Mouse (Mus musculus) kidney, embryonic 15.5 days (tissue): ENCODE results near the gene Akt1. TPM values are rescaled to one million over a fixed set of nuclear protein-coding genes. Genes with fewer than 3 reads are reported as not detected.

Source experiments
- ATAC-seq: fragments of 200-750 bp; cut with Nextera tagmentation; replicated peaks from 2 replicates; pipeline ENCODE4 v1.8.0; 2017; ENCODE audit warnings: moderate TSS enrichment; ENCODE audit not compliant: low FRiP score
- H3K27ac ChIP-seq: fragments of 300-500 bp; sonication (generic); 2 replicates; pipeline ENCODE4 v1.5.1; 2015; ENCODE audit warnings: mild to moderate bottlenecking, inconsistent platforms
- H3K27me3 ChIP-seq: fragments of 300-500 bp; sonication (generic); 2 replicates; pipeline ENCODE4 v1.6.1; 2015; ENCODE audit warnings: inconsistent platforms
- H3K36me3 ChIP-seq: fragments of 300-500 bp; sonication (generic); 2 replicates; pipeline ENCODE4 v1.6.1; 2015; ENCODE audit warnings: inconsistent platforms
- H3K4me1 ChIP-seq: fragments of 300-500 bp; sonication (generic); 2 replicates; pipeline ENCODE4 v1.6.1; 2015; ENCODE audit warnings: inconsistent platforms
- H3K4me2 ChIP-seq: fragments of 300-500 bp; sonication (generic); 2 replicates; pipeline ENCODE4 v1.6.1; 2015; ENCODE audit warnings: moderate library complexity, mild to moderate bottlenecking, inconsistent platforms
- H3K4me3 ChIP-seq: fragments of 300-500 bp; sonication (generic); replicated peaks from 2 replicates; pipeline ENCODE4 v1.5.1; 2015; ENCODE audit warnings: mild to moderate bottlenecking, inconsistent platforms
- H3K9ac ChIP-seq: fragments of 300-500 bp; sonication (generic); 2 replicates; pipeline ENCODE4 v1.6.1; 2015; ENCODE audit warnings: mild to moderate bottlenecking, inconsistent platforms
- H3K9me3 ChIP-seq: fragments of 300-500 bp; sonication (generic); replicated peaks from 2 replicates; pipeline ENCODE4 v1.6.1; 2016; ENCODE audit warnings: inconsistent platforms
- WGBS: fragments of 180-500 bp; shearing (Covaris S2); methylation state at CpG from one replicate; pipeline ENCODE4 v1.1.7; 2015; ENCODE audit warnings: mixed read lengths; 5-methylcytosine and 5-hydroxymethylcytosine counted together
- polyA plus RNA-seq: library from polyadenylated mRNA; unstranded; fragments of >200 nt; fragmentation: Nextera tagmentation; extraction: Ambion mirVana; gene quantifications from 2 replicates; pipeline ENCODE4 v1.2.1, GENCODE M21; 2015

Gene Akt1
- polyA plus RNA-seq, 1 experiment from 2014 or later = 53.7 TPM

GRCm38 (mm10) chr12:112632084-112632777, 42.5 kb downstream of the Akt1 start:
- H3K4me3 ChIP-seq = no peak overlapping the region
- H3K36me3 ChIP-seq = no peaks in the 10 kb centered on the region
- WGBS = 62% methylated on average over 11 of the region's 11 CpGs
- H3K27ac ChIP-seq = peak overlapping the region; percentile 29
- no peaks in the 10 kb centered on the region for H3K9me3 ChIP-seq
- peaks cover 41% of the 10 kb centered on the region for H3K4me1 ChIP-seq
- H3K9ac ChIP-seq = no peak overlapping the region
- no peak overlapping the region for H3K4me2 ChIP-seq
- no peak for ATAC-seq
- H3K27me3 ChIP-seq = no peaks in the 10 kb centered on the region

DNA sequence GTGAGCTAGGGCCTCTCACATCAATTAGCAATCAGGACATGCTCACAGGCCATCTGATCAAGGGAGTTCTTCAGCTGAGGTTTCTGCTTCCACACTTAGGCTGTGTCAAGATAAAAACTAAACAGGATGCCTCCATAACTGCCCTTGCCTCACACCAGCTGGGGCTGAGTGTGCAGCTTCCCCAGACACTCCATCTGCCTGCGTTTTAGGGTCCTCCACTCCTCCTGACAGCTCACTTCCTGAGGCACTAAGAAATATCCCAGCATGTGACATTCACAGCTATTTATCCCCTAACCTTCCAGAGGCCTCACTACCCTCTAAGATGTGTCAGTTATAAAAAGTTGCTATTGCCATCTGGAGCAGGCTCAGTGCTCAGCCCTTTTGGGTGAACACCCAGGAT, 43.2 kb downstream of the Akt1 start:
- 24% methylated on average over 1 of the region's 1 CpGs for WGBS
- no peak overlapping the region for H3K4me2 ChIP-seq

GRCm38 (mm10) chr12:112630796-112631195, 43.9 kb downstream of the Akt1 start:
- WGBS = 68% methylated on average over 5 of the region's 5 CpGs
- no peak for ATAC-seq
- no peak overlapping the region for H3K4me2 ChIP-seq

More for the DNA sequence above, 43.2 kb downstream of the Akt1 start:
- ATAC-seq = no peak
- Histone ChIP-seq H3K27me3 (no peaks in the 10 kb centered on the region), H3K4me3 (no peak overlapping the region), H3K36me3 (no peaks in the 10 kb centered on the region), H3K4me1 (peaks cover 41% of the 10 kb centered on the region), H3K9me3 (no peaks in the 10 kb centered on the region), H3K9ac (no peak overlapping the region), H3K27ac (peak overlapping the region; percentile 29; the same call in 1 of the 2 replicates)

DNA sequence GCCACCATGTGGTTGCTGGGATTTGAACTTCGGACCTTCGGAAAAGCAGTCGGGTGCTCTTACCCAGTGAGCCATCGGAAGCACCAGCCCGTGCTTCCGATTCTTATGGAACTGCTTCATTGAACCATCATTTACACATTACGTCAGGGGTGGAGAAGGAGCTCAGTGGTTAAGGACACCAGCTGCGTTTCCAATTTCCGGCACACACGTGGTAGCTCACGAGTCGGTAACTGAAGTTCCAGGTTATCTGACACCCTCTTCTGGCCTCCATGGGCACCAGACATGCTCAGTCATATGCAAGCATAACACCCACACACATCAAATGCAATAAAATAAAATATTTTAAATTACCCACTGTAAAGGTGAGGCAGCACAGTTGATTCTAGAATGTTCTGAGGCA, 44.7 kb downstream of the Akt1 start:
- Histone ChIP-seq H3K27ac (no peak overlapping the region), H3K4me1 (peaks cover 41% of the 10 kb centered on the region), H3K4me2 (no peak overlapping the region), H3K9me3 (no peaks in the 10 kb centered on the region), H3K4me3 (no peak overlapping the region), H3K27me3 (no peaks in the 10 kb centered on the region), H3K9ac (no peak overlapping the region), H3K36me3 (no peaks in the 10 kb centered on the region)
- WGBS = 88% methylated on average over 12 of the region's 12 CpGs
- no peak for ATAC-seq

More at GRCm38 (mm10) chr12:112630796-112631195, 43.9 kb downstream of the Akt1 start:
- H3K9ac ChIP-seq = no peak overlapping the region
- peaks cover 41% of the 10 kb centered on the region for H3K4me1 ChIP-seq
- no peaks in the 10 kb centered on the region for H3K36me3 ChIP-seq
- no peak overlapping the region for H3K27ac ChIP-seq
- H3K9me3 ChIP-seq = no peaks in the 10 kb centered on the region
- no peaks in the 10 kb centered on the region for H3K27me3 ChIP-seq
- H3K4me3 ChIP-seq = no peak overlapping the region

DNA sequence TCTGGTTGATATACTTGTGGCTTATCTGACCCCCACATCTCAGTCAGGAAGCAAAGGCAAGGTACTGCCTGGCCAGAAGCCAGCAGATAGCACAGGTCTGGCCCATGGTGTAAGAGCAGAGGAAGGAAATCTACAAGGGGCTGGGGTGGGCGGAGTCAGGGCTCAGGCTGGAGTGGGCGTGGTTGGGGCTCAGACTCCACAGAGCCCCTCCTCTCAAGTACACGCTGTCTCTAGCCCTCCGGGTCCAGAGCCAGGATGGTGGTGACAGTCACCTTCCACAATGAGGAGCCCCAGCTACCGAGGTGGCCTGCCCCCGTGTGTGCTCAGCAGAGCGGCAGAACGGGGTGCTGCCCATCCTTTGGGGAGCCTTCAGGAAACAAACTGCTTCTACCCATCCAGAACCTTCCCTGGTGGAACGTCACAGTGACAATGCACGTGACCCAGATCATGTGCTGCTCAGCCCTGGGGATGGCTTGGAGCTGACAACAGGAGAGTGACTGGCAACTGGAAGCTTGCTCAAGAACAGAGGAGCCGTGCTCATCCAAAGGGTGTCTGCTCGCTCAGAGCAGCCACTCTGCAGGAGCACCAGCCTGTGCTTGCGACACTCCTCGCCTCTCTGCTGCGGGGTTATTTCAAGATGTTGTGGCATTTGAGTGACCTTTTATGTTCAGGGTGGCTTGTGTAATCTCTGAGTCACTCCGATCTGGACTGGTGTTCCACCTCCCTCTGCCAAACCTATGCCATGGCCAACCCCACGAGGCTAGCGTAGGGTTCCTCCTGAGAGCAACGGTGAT, 45.6 kb downstream of the Akt1 start:
- Histone ChIP-seq H3K4me3 (peak overlapping the region; percentile 35), H3K27ac (peak overlapping the region; percentile 56; the same call in 1 of the 2 replicates), H3K9me3 (no peaks in the 10 kb centered on the region), H3K36me3 (no peaks in the 10 kb centered on the region), H3K9ac (no peak overlapping the region), H3K27me3 (no peaks in the 10 kb centered on the region), H3K4me1 (peaks cover 42% of the 10 kb centered on the region), H3K4me2 (peak overlapping the region; percentile 67)
- ATAC-seq = peak; percentile 85
- 34% methylated on average over 19 of the region's 19 CpGs for WGBS

- H3K27me3 ChIP-seq = peaks cover under 1% of the 10 kb centered on the region; the same call in 1 of the 2 replicates
- H3K9ac ChIP-seq = no peak overlapping the region
- H3K4me3 ChIP-seq = no peak overlapping the region
- peaks cover 48% of the 10 kb centered on the region for H3K4me1 ChIP-seq
- no peaks in the 10 kb centered on the region for H3K9me3 ChIP-seq
- ATAC-seq = no peak; the same call in 1 of the 2 replicates
- H3K27ac ChIP-seq = peak overlapping the region; percentile 56; the same call in 1 of the 2 replicates
- no peaks in the 10 kb centered on the region for H3K36me3 ChIP-seq
- H3K4me2 ChIP-seq = no peak overlapping the region
- 78% methylated on average over 6 of the region's 6 CpGs for WGBS
These were observed 46.5 kb downstream of the Akt1 start for GRCm38 (mm10) chr12:112628197-112628596.

- no peak for ATAC-seq
- Histone ChIP-seq H3K27me3 (peaks cover 6% of the 10 kb centered on the region; the same call in 1 of the 2 replicates), H3K9me3 (no peaks in the 10 kb centered on the region), H3K4me1 (peaks cover 42% of the 10 kb centered on the region), H3K4me3 (no peak overlapping the region), H3K27ac (no peak overlapping the region), H3K9ac (no peak overlapping the region), H3K4me2 (no peak overlapping the region), H3K36me3 (no peaks in the 10 kb centered on the region)
- WGBS = 65% methylated on average over 7 of the region's 7 CpGs
These were observed 47.4 kb downstream of the Akt1 start for GRCm38 (mm10) chr12:112627097-112627881.

DNA sequence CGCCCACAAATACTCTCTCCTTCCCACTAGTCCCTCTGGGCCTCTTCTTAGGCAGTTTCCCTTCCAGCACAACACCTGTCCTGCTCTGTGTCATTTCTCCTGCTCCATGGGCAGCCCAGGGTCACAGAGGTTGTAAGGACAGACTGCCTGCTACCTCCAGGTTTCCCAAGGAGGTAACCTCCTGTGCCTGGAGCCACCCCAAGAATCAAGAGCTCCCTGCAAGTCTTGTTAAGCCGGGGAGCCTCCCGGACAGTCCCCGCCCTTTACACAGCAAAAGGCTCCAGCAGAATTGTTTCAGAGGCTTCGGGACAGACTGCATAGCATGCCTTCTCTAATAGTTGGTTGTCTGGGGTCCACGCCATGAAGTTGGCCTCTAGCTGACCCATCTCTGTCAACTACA, 48.2 kb downstream of the Akt1 start:
- WGBS = 74% methylated on average over 6 of the region's 6 CpGs
- no peak for ATAC-seq
- Histone ChIP-seq H3K27me3 (peaks cover 13% of the 10 kb centered on the region), H3K4me2 (no peak overlapping the region), H3K9ac (no peak overlapping the region), H3K4me1 (peaks cover 33% of the 10 kb centered on the region), H3K27ac (no peak overlapping the region), H3K9me3 (no peaks in the 10 kb centered on the region), H3K36me3 (no peaks in the 10 kb centered on the region), H3K4me3 (no peak overlapping the region)

GRCm38 (mm10) chr12:112625700-112626099, 49.0 kb downstream of the Akt1 start:
- 74% methylated on average over 4 of the region's 4 CpGs for WGBS
- Histone ChIP-seq H3K9me3 (no peaks in the 10 kb centered on the region), H3K36me3 (no peaks in the 10 kb centered on the region), H3K4me2 (no peak overlapping the region), H3K27me3 (peaks cover 20% of the 10 kb centered on the region), H3K9ac (no peak overlapping the region), H3K4me3 (no peak overlapping the region), H3K27ac (no peak overlapping the region), H3K4me1 (peaks cover 34% of the 10 kb centered on the region)
- ATAC-seq = no peak

- Histone ChIP-seq H3K4me1 (peaks cover 41% of the 10 kb centered on the region), H3K36me3 (no peaks in the 10 kb centered on the region), H3K9me3 (no peaks in the 10 kb centered on the region), H3K4me3 (no peak overlapping the region), H3K27ac (no peak overlapping the region), H3K27me3 (peaks cover 34% of the 10 kb centered on the region), H3K9ac (no peak overlapping the region), H3K4me2 (no peak overlapping the region)
- 18% methylated on average over 2 of the region's 2 CpGs for WGBS
- ATAC-seq = no peak
These were observed 50.9 kb downstream of the Akt1 start for GRCm38 (mm10) chr12:112623742-112624141.

DNA sequence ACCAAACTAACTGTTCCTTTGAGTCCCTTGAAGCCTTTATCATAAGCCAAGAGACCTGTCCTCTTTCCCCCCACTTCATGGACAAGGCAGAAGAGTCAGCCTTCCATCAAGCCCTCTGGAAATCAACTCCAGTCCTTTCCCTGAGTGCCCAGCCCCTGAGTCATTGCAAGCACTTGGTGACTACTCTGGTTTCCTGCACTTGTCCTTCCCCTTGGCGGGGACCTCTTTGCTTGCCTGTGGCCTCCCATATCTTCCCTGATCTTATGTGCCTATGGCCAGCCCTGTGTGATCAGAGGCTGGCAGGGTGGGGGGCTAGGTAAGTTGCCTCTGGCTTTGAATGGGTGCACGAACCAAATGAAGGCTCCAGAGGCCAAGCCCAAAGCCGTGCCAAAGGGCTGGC, 52.8 kb downstream of the Akt1 start:
- H3K4me2 ChIP-seq = no peak overlapping the region
- H3K4me3 ChIP-seq = no peak overlapping the region
- no peaks in the 10 kb centered on the region for H3K9me3 ChIP-seq
- no peak overlapping the region for H3K9ac ChIP-seq
- H3K27me3 ChIP-seq = peaks cover 40% of the 10 kb centered on the region
- H3K4me1 ChIP-seq = peaks cover 43% of the 10 kb centered on the region
- H3K36me3 ChIP-seq = no peaks in the 10 kb centered on the region
- ATAC-seq = no peak
- no peak overlapping the region for H3K27ac ChIP-seq
- 80% methylated on average over 3 of the region's 3 CpGs for WGBS
